Mouse (Mus musculus) right cerebral cortex, postnatal 25 days (tissue): ENCODE measurements at regions not wholly inside any gene's neighbourhood (a gene's known extent, or its start where the extent isn't known, plus 50 kb on each side); places are given as distances from the start of the nearest gene placed in this dataset.

Experiments used
- DNase-seq: peaks from one replicate; pipeline ENCODE4 v3.0.0; 2022

DNA sequence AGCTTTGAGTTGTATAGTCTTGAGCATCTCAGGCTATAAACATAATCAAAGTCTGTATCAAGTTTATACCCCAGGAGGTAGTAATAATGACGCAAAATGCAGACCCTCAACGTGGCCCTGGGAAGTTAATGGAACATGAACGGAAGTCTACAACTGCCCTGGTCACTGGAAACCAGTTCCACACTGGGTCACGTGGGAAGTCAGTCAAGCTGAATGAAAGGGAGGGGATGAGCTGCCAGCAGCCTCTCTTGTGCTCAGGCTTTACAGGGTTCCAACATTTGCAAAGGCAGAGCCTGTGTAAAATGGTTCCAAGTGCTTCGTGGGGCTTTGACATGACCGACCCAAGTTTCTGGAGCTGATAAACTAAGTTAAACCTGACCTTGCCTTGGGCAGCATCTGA is 229.4 kb downstream of the Lnpk start:
- no peak for DNase-seq

DNA sequence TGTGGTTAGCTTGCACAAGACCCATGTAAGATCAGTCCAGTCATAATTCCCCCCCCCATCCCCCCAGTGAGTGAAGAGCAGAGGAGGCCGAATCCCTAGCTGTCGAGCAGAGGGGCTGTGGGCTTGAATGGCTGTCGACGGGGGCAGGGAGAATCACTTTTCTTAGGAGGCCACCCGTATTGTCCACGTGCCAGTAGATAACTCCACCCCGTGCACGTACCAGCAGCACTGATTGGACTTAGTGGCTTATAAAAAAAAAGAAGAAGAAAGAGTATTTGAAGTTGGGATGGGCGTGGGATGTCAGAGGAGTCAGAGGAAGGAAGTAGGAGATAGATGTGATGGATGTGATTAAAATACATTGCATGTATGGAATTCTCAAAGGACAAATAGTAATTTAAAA is 272.9 kb downstream of the Lnpk start:
- no peak for DNase-seq

DNA sequence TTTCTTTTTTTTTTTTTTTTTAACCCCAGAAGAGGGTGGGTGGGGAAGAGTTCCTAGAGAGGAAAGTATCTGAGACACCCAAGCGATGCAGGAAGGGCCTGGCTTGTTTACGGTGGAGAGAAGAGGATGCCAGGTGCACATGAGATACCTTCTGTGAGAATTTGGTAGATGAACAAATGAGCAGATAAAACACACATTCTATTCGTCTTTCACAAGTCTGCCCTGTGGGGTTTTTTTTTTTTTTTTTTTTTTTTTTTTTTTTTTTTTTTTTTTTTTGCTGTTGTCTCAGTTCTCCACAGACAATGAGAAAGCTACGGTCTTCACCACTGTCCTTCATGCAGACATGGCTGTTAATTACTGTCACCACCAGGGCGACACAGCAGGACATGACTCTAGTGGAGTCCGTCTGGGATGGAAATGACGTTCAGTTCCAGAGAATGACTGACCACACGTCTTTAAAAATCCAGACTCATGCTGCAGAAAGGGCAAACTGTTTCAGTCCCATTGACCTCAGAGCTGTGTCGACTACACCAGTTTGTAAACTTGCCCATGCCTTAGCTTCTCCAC is 278.3 kb downstream of the Lnpk start:
- no peak for DNase-seq

DNA sequence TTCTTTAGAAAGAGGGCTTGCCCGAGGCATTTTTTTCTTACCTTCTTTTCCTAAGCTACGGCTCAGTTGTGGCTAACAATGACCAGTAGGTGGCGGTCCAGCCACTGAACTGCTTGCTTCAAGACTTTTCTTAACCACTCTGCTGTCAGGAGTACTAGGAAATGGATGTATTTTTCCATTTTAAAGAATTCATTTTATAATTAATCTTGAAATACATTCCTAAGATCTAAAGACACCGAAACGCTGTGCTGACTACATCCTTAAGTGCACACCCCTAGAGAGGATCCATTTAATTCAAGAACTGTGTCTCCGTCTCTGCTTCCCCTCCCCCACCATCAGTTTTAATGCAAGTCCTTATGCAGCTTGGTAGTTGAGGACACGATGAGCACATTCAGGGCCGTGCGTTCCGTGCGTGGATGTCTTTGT is 278.9 kb downstream of the Lnpk start:
- DNase-seq: peak; percentile 54

DNA sequence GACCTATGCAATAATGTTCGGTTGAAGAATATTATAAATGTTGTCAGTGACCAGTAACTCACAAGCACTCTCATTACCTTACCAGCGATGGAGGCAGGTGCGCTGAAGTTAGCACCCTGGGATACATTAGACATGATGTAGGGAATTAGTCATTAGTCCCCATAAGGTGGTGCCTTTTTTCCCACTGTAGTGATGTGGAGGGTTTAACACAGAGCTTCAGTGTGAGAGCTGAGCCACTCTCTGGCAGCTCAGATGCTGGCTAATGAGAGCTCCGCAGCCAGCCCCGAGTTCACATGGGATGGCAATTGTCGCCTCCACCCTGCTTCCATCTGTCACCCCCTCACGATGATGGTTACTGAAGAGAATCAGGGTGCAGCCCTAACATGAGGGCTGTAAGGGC is 286.6 kb downstream of the Lnpk start:
- no peak for DNase-seq

DNA sequence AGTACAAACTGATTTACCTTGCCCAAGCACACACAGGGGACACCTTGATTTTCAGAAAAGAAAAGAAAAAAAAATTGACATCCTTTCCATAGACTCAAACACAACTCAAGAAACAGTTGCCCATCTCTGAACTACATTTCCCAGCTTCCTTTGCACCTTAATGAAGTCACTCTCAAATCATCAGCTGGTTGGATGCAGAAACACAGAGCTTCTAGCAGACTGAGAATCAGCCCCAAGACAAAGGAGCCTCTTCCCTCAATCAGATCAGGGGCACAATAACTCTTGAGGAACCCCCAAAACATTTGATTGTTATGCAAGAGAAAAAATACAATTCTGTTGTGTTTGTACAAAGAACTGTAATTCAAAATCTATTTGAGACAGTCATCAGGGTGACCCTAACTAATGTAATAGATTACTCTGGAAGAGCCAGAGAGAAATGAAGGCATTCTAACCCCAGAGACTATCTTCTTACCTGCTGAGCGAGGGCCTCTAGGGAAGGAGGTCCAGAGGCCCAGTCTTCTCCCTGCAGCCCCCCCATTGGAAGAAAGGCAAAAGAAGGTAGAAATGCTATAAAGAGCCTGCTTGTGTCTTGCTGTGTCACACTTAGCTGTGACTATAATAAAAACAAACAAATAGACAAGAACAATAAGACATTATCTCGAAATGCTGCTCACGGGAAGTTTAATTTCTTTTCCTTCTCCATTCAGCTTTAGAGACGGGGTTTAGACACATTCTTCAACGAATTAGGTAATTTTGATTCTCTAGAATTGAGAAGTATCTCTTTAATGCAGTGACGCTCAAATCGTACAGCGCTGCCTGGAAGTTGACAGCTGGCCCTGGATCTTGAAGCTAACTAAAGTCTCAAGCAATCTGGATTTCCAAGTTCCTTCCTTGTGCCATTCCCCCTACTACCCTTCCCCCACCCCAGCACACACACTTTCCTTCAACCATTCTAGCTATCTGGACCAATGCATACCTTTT is 287.5 kb downstream of the Lnpk start:
- no peak for DNase-seq

DNA sequence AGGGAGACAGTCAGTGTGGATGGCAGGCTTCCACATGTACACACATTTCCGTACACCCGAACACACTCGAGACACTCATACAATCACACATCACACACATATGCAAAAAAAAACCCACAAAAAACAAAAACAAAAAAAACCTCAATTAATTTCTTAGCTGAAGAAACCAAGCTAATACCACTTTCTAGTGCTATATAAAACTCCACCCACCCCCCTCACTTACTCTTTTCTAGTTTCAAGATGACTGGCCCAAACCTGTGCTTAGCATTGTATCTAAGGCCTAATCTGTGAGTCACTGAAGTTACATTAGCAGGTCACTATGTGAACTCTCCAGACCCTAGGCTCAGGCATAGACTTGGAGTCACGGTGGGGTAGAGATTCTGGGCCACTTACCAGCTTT is 293.6 kb downstream of the Lnpk start:
- no peak for DNase-seq

DNA sequence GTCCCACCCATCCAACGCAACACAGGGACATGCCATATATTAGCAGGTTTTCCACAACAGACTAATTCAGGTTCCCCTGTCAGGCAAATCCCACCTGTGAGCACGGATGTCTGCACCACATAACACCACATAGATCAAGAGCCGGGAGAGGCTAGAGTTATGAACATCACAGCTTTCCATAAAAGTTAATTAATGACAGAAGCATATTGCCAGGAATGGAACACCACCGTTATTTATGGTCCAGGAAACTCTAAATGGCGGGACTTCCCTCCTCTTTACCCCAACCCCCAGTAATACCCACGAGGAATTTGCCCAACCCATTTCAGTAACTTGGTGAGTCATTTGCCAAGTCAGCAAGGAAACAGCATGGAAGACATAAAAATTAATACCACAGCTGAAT is 314.3 kb downstream of the Lnpk start:
- DNase-seq: no peak

DNA sequence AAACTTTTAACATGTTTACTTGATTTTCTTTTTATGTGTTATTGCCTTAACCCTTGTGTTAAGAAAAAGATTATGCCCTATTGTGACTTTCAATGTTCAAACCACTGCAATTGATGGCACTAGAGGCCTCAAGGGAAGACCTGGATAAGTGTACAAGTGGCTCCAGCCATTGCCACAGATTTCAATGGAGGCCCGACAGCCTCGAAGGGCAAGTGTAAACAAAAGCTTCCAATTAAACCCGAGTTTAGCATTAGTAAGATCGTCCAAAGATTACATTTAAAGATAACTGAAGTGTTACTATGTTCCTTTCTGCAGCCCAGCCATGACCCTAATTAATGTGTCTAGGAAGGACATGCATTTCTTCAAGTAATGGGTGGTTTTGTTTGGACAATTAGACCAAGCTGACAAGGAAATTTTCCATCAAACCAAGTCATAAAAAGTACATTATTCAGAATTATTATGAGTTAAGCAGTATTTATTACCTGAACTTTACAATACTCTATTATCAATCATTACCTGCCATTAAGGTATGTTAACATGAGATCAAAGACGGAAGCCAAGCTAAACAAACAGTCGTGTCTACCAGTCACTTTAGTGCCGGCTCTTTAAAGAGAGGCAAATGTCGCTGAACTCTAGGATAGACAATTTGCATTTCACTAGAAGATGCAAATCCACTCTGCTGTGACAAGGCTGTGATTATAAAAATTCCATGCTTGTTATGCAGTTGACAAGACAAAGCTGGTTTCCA is 322.0 kb downstream of the Lnpk start:
- no peak for DNase-seq

DNA sequence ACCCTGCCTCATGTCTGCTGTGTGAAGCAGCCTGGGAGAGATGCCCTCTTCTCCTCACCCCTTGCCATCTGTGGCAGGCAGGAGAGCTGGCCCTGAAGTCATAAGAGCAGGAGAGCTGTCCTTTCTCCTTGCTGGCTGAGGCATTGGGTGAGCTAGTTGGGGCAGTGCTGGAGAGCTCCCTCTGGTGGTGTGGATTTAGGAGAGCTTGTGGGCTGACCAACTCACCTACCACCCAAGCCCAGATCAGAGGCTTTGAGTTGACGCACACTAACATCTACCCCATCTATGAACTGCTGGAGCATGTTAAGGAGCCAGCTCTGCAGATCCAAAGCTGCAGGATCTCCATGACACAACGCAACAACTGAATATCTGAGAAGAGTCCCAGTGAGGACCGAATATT is 331.7 kb downstream of the Lnpk start:
- no peak for DNase-seq

DNA sequence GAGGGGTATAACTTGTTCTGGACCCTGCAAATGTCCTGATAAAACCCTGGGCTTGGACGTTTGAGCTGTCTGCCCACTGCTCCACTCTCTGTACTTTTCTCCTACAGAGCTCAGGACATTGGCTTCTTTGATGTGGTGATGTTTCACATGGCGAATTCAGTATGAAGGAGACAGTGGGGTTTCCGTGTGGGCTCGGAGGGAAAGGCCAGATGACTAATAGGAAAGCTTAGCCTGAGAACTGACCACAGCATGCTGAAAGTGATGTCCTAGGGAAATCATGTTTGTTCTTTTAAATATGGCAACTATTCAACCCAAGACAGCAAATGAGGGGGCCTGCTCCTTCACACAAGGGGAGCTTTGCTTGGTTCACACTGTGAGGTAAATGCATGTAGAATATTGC is 332.6 kb downstream of the Lnpk start:
- no peak for DNase-seq

DNA sequence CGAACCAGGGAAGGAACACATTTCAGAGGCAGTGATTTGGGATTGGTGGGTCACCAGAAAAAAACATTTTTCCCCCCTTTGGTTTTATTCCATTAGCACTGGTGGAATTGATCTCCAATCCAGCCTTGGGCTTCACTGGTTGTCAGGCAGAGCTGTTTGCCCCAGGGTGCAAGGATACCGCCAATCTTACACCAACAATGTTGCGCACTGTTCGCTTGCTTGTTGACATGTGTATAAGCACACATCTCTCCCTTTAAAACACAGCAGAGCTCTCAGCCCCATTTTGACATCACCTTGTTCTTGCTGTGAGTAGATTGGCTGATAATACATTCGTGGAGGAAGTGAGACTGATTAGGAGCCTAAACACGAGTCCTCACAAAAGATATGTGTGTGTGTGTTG is 333.1 kb upstream of the Atp5g3 start:
- DNase-seq: no peak

DNA sequence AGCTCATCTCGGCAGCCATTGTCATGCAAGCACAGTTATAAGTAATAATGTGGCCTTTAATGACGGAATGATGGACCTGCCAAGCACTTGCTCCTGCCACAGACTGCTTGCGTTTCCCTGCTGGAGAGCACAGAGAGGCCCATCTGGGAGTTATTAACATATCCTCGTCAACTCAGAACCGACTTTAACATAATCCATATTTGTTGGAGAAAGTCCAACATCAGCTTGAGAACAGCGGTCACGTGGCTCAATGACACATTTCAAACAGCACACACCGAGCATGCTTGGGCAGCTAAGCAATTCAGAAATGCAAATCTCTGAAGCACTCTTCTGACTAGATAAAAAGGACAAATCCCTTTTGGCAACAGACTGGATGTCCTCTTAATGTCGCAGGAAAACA is 332.7 kb upstream of the Atp5g3 start:
- no peak for DNase-seq

DNA sequence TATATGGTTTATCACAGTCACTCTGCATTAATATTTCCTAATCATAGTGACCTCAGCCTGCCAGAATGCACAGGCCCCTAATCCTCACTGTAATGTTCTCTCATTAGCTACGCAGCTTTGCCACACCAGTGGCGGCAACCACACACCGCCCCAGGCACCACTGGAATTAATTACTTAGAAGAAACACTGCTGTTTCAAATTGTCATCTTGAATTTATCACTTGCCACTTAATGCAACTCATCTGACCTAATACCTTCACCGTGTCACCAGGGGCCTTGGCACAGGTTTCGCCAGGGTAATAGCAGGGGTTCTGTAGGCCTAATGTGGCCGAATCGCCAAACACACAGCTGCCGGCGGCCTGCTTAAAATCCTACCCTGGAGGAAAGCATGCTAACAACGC is 328.5 kb upstream of the Atp5g3 start:
- no peak for DNase-seq

DNA sequence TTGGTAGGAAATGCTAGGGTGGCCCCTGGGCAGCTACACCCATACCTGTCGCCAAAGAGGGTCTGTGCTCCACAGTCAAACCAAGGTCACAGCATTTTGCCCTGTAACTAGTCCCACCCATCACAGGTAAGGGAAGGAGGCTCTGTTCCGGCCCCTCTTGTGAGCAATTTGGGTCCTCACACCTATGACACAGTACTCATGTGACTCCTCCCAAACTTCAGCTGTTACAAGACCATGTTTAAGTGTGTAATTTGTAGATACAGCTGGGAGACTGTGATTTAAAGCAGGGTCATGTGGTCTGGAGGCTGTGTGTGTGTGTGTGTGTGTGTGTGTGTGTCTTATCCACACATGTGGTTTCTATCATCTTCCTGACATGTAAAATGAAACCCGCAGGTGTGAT is 306.3 kb upstream of the Atp5g3 start:
- DNase-seq: no peak

DNA sequence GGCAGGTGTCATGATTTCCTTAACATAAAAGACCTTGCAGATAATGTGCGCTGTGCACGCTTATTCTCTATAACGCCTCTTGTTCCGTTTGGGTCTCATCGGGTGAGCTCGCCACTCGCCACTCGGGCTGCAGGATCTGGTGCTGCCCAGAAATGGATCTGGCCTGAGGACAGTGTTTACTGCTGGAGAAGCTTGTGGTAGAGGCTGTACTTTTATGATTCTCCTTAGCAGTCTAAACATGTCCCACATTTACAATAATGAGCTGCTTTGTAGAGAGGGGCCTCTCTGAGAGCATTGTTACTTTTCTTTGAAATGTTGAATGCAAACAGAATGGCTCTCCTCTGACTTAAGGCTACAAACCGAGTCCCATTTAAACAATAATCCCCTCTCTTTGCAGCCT is 299.1 kb upstream of the Atp5g3 start:
- DNase-seq: no peak

DNA sequence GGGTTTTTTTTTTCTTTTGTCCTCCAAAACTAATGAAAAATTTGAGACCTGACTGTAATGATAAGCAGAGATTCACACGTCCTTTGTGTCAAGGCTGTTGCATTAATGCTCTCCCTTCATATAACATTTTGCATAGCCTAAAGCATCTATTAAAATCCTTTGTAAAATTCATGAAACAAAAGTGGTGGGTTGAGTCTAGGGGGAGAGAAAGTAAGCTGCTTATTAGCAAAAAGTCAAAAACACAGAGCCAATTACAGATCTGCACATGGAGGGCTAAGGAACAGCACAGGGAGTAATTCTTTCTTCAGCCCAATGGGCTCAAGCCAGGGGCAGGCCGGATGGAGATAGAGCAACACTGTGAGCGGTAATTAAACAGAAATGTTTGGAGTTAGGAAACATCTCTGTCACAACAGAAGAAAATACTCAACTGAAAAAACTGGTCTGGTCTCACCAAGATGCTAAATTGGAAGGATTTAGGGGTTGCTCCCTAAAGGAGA is 298.3 kb upstream of the Atp5g3 start:
- DNase-seq: no peak

DNA sequence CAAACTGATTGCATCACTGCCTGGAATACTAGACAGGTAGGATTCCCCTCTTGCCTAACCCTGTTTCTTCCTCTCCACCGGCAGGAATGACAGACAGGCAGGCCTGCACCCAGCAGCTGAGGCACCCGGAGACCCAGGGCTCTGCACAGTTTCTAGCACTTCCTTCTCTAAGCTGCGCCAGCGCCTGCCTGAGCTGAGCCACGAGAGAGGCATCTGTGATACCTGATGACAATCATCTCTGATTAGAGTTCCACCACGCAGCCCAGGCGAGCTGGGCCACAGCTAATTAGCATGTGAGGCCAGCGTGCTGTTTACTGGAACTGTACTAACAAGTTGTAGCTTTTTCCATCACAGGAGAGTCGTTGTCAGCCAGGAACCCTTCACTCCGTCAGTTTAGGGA is 296.3 kb upstream of the Atp5g3 start:
- DNase-seq: no peak

DNA sequence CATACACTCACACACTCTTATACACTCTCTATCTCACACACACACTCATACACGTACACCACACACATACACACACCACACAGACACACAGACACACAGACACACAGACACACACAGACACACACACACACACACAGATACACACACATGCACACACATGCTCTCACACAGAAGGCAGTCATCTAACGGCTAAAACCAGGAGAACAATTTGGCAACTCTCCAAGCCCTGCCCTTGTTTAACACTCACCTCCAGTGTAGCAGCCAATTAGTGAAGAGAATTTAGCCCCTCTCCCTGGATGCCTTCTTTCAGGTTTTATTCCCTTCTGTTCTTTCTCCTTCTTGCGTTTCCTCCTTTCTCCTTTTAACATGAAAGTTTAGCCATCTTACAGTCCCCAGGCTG is 291.6 kb upstream of the Atp5g3 start:
- DNase-seq: no peak

DNA sequence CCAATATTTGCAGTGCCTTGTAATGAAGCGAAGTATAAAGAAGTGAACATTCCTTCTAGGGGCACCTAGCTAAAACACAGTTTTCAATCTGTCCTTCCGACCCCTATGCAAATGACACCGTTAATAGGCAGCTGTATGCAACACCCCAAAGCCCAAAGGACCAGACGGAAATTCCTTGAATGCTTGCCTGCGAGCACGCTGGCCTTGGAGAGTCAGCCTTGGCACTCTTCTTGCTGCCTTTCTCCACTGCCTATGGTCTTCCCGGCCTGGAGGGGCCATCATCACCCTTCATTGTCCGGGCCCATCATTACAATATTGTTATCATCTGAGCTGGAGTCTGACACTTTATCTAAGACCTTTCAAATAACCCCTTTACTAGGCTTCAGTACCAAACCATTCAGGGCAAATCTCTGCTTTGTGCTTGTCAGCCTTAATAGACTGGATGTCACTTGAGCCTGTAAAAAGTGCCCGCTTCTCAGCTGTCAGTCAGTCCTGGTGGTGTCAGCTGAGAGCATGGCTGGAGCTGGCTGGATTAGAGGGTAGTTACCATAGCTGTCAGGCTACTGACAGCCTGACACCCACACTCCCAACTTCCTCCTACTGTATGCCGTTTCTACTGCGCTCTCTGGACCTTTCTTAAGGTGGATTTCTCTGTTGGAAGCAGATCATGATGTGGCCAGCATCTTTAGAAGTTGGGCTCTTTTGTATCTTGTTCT is 290.6 kb upstream of the Atp5g3 start:
- no peak for DNase-seq

DNA sequence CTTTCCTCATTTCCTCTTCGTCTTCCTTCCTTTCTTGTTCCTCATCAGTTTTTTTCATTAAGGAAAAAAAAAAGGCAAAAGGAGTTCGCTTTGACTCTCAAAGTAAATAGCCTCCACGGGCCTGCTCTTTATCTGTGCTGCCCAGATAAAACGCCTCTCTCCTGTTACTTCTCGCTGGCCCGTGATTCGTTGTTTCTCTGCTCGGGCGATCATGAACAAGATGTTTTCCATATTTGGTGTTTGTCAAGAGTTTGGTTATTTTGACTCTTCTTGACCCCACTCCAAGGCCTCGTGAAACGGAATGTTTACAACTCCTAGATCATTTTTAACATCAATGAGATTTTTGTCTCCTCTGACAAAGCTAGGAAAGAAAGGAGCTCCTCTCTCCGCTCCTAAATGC is 288.4 kb upstream of the Atp5g3 start:
- DNase-seq: no peak

DNA sequence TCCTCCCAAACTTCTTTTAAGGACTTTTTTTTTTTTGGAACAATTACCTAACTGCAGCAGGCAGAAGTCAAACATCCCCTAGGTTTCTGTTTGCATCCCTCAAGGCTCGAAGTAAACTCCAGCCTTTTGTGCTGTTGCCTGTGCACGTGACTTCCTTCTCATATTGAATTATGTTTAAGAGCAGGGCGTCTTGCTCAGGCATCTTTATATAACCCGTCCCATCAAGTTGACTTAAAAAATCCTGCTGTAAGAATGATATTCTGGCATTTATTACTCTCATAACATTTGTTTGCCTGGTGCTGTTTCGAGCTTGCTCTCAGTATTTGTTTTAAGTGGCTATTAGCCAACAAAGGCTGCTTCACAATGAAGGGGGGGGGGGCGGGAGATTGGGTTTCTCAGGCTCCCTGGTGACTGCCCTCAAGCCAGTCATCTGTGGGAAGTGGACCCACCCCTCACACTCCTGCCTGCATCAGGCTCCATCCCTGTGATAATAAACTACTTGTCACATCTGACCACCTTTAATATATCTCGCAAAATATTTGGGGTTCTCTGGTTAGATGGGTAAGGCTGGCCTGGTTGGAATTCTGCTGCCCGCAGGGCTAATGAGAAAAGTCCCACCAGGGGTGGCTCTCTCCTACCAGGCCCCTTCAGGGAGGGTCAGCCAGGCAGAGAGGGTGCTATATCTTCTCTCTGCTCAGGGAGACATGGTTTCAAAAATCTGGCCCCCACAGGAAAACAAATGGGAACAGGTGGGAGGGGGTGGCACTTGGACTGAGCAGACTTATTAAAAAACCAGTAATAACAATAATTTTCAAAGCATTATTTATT is 277.1 kb upstream of the Atp5g3 start:
- DNase-seq: no peak
